Mouse (Mus musculus) kidney, adult 2 months (tissue): ENCODE data around the gene Mab21l1. TPM values are rescaled to one million over a fixed set of nuclear protein-coding genes. Genes with fewer than 3 reads are reported as not detected.

Experiments
- DNase-seq: peaks from one replicate; pipeline ENCODE4 v3.0.0; 2021
- H3K27ac ChIP-seq: fragments of 200-500 bp; 2 replicates; pipeline ENCODE4 v1.5.1; 2012; ENCODE audit warnings: low read depth, low read length, control low read depth, inconsistent platforms; ENCODE audit not compliant: insufficient read depth
- H3K27me3 ChIP-seq: fragments of 200-500 bp; replicated peaks from 2 replicates; pipeline ENCODE4 v1.6.1; 2012; ENCODE audit warnings: mild to moderate bottlenecking, moderate library complexity, low read length, inconsistent platforms; ENCODE audit not compliant: control insufficient read depth, insufficient read depth
- H3K36me3 ChIP-seq: fragments of 200-500 bp; 2 replicates; pipeline ENCODE4 v1.6.1; 2012; ENCODE audit warnings: mild to moderate bottlenecking, moderate library complexity, low read length, inconsistent platforms; ENCODE audit not compliant: control insufficient read depth, insufficient read depth
- H3K4me1 ChIP-seq: fragments of 200-500 bp; 2 replicates; pipeline ENCODE4 v1.6.1; 2011; ENCODE audit warnings: low read length; ENCODE audit not compliant: control insufficient read depth, insufficient read depth
- H3K4me3 ChIP-seq: fragments of 200-500 bp; 2 replicates; pipeline ENCODE4 v1.5.1; 2011; ENCODE audit warnings: mild to moderate bottlenecking, low read depth, low read length, control low read depth; ENCODE audit not compliant: insufficient read depth
- CTCF ChIP-seq: fragments of 200-500 bp; conservative IDR thresholded peaks from 2 replicates; pipeline ENCODE4 v1.5.1; 2011; ENCODE audit warnings: low read depth, mild to moderate bottlenecking, control low read depth, low read length, moderate library complexity, mixed read lengths; ENCODE audit not compliant: insufficient read depth, insufficient read length
- POLR2A ChIP-seq: fragments of 200-500 bp; IDR thresholded peaks from one replicate; pipeline ENCODE4 v1.6.1; 2011; ENCODE audit warnings: low read depth, low read length, control low read depth
- WGBS: fragments of 180-500 bp; shearing (Covaris S2); methylation state at CpG from one replicate; pipeline ENCODE4 v1.1.7; 2018; 5-methylcytosine and 5-hydroxymethylcytosine counted together
- polyA plus RNA-seq: library from polyadenylated mRNA; depleted of rRNA; stranded (reverse); fragments of >200 nt; gene quantifications from 2 replicates; pipeline ENCODE4 v1.2.3, GENCODE M21; 2012

The Mab21l1 gene
- polyA plus RNA-seq, 1 experiment, result 0.08 TPM

DNA sequence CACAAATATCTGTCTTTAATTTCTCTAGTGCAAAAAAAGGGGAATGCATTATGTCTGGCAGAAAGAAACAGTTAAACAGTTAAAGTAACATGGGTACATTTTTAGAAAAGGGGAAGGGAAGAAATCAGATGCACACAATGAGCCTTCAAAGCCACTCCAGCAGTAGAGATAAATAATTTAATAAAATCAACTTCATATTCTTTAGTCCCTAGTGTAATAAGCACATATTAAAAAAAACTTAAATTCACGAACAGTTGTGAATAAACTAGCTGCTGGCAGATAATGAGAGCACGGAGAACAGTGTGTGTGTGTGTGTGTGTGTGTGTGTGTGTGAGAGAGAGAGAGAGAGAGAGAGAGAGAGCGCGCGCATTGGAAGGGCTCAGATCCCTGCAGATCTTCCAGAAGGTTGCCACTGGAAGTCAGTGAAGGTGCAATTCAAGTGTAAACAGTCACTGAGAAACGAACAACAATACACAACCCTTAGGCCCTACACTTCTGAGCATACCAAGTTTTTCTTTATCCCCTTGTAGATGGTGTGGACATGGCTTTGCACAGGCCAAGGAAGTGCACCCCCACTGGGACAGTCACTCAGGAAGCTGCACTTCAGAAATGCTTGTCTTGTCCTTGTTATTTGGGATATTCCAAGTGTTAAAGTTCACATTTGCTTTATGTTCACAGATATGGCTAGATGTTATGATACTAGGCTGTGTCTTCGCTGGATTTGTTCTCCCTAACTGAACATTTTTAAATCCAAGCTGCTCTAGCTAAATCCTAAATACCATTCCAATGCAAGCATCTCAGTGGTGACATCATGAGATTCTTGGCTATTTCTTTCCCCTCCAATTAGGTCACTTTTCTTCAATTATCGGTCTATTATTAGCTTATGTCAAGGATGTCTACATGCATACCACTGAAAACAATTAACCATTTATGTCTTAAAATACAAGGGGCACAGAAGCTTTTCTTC, 3.3 kb upstream of the Mab21l1 start:
- TF ChIP-seq POLR2A, result no peak
- no peak for TF ChIP-seq CTCF
- Histone ChIP-seq H3K4me3 (no peak overlapping the region), H3K36me3 (no peaks in the 10 kb centered on the region), H3K4me1 (no peaks in the 10 kb centered on the region), H3K27me3 (no peaks in the 10 kb centered on the region), H3K27ac (no peak overlapping the region)
- 93% methylated on average over 8 of the region's 8 CpGs for WGBS
- no peak for DNase-seq

DNA sequence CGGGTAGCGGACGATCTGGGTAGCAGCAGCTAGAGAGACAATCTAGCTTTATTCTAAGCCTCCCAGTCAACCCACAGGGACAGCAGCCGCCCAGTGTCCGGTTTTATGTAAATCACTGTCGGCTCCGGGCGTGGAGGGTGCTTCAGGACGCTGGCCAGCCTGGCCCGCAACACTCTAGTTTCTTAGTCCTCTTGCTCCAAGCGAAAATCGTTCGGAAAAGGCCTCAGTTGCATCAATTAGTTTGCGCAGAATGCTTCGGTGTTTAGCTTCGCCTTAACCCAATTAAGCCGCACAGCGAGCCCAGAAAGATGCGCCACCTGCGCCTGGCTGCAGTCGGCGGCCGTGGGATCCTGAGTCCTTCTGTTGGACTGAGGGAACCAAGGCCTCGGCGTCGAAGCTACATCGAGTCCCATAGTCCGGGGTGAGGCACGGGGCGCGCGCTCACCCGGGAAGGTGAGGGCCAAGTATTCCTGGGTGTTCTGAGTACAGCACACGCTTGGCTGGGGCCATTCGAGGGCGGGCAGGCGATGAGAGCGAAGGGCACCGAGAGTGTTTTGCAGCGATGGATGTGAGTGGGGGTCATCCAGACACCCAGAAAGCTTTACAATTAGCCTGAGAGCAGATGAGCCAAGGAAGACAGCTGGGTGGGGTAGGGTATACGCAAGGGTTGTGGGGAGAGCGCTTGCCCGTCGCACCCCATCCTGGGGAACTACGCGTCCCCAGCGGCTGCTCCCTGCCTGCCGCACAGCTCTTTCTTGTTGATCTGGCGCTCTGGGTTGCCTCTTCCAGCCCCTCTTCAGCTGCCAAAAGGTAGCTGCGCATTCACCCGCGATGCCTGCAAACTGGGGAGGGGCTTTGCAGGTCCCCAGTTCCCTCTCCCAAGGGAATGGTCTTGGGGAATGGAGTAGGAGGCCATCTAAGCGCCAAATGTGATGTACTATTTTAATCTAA, 1.9 kb upstream of the Mab21l1 start:
- Histone ChIP-seq H3K27me3 (no peaks in the 10 kb centered on the region), H3K4me3 (no peak overlapping the region), H3K4me1 (no peaks in the 10 kb centered on the region), H3K27ac (no peak overlapping the region), H3K36me3 (no peaks in the 10 kb centered on the region)
- WGBS, result 48% methylated on average over 53 of the region's 53 CpGs
- DNase-seq, result no peak
- no peak for TF ChIP-seq POLR2A
- no peak for TF ChIP-seq CTCF

DNA sequence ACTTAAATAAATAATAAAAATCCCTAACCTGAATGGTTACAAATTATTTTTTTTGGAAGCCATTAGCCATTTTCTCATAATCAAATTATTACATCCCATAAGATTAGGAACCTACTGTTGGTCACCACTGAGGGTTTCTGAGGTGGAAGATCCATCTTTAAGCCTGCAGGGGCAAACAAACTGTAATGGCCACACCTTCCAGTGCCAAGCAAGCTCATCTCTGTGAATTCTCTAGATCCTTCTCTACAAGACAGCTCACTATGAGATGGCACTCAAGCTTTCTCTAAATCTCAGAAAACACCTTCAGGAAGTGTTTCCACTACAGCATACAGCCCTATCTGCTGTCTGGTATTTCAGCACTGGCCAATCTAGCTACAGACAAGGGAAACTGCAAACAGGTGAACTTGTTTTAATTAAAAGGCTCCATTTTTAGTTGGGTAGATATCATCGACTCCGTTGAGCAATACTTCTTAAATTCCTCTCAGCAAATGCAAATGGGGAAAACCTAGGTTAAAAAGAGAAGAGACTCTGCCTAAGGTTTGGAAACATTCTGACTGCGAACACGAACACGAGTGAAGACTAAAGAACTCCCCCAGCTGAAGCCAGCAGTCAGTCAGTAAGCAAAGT, 768 bp upstream of the Mab21l1 start:
- Histone ChIP-seq H3K36me3 (no peaks in the 10 kb centered on the region), H3K4me3 (no peak overlapping the region), H3K27ac (no peak overlapping the region), H3K4me1 (no peaks in the 10 kb centered on the region), H3K27me3 (no peaks in the 10 kb centered on the region)
- 69% methylated on average over 5 of the region's 5 CpGs for WGBS
- no peak for TF ChIP-seq CTCF
- TF ChIP-seq POLR2A, result no peak
- no peak for DNase-seq

DNA sequence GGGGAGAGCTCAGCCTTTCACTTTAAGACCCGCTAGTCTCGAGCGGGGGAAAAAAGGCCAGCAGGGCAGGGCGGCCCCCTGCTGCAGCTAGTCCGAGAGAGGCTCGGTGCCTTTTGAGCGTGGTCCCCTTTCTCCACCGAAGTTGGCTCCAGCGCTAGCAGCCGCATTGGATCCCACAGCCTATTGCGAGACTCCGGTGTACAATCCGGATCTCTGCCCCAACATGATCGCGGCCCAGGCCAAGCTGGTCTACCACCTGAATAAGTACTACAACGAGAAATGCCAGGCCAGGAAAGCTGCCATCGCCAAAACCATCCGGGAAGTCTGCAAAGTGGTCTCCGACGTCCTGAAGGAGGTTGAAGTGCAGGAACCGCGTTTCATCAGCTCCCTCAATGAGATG, 461 bp downstream of the Mab21l1 start:
- peak; percentile 15 for DNase-seq
- no peaks in the 10 kb centered on the region for H3K27me3 ChIP-seq
- H3K4me1 ChIP-seq, result no peaks in the 10 kb centered on the region
- no peak overlapping the region for H3K27ac ChIP-seq
- H3K36me3 ChIP-seq, result no peaks in the 10 kb centered on the region
- no peak overlapping the region for H3K4me3 ChIP-seq
- no peak for TF ChIP-seq POLR2A
- WGBS, result 42% methylated on average over 22 of the region's 22 CpGs

DNA sequence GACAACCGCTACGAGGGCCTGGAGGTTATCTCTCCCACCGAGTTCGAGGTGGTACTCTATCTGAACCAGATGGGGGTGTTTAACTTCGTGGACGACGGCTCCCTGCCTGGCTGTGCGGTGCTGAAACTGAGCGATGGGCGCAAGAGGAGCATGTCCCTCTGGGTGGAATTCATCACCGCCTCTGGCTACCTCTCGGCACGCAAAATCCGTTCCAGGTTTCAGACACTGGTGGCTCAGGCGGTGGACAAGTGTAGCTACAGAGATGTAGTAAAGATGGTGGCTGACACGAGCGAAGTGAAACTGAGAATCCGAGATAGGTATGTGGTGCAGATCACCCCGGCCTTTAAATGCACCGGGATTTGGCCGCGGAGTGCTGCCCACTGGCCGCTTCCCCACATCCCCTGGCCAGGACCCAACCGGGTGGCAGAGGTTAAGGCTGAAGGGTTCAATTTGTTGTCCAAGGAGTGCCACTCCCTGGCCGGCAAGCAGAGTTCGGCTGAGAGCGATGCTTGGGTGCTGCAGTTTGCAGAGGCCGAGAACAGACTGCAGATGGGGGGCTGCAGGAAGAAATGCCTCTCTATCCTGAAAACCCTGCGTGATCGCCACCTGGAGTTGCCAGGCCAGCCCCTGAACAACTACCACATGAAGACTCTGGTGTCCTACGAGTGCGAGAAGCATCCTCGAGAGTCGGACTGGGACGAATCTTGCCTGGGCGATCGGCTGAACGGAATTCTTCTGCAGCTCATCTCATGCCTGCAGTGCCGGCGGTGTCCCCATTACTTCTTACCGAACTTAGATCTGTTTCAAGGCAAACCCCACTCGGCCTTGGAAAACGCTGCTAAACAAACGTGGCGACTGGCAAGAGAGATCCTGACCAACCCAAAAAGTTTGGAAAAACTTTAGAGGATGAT, 1.1 kb downstream of the Mab21l1 start:
- Histone ChIP-seq H3K4me3 (no peak overlapping the region), H3K27ac (no peak overlapping the region), H3K27me3 (no peaks in the 10 kb centered on the region), H3K36me3 (no peaks in the 10 kb centered on the region), H3K4me1 (no peaks in the 10 kb centered on the region)
- peak; percentile 6 for DNase-seq
- 50% methylated on average over 45 of the region's 45 CpGs for WGBS
- TF ChIP-seq POLR2A, result no peak
- TF ChIP-seq CTCF, result no peak

DNA sequence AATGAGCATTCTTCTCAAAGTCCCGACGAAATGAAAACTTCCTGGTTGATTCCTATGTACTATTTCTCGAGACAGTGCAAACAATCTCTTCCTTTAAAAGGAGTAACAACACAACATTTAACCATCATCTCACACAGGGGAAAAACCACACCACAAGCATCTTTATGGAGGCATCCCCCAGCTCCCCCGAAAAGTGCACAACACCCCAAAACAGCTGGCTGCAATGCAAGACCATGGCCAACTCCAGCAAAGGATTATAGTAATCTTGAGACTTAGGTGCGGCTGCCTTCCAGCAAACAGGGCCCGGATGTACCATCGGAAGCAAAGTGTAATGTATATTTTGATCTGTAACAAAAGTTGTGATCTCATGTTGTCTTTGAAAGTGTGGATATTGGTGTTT, 1.8 kb downstream of the Mab21l1 start:
- no peak for TF ChIP-seq POLR2A
- TF ChIP-seq CTCF, result no peak
- 71% methylated on average over 7 of the region's 7 CpGs for whole genome bisulfite sequencing
- DNase-seq, result no peak
- H3K4me3 ChIP-seq, result no peak overlapping the region
- H3K27me3 ChIP-seq, result no peaks in the 10 kb centered on the region; the same call in 1 of the 2 replicates
- H3K27ac ChIP-seq, result no peak overlapping the region
- no peaks in the 10 kb centered on the region for H3K4me1 ChIP-seq
- no peaks in the 10 kb centered on the region for H3K36me3 ChIP-seq
